Mouse (Mus musculus) bone marrow macrophage, adult 2 months (primary cell): Measurements from ENCODE around the gene 4930518I15Rik.

Source experiments
- CTCF ChIP-seq: IDR thresholded peaks from 2 replicates; pipeline ENCODE4 v1.5.1; 2012; ENCODE audit warnings: low read depth, mild to moderate bottlenecking, low read length, moderate library complexity
- POLR2A ChIP-seq: IDR thresholded peaks from 2 replicates; pipeline ENCODE4 v1.6.1; 2012; ENCODE audit warnings: mild to moderate bottlenecking, low read depth, low read length, borderline replicate concordance

- no peak for TF ChIP-seq POLR2A
- TF ChIP-seq CTCF, result no peak
Observed at GRCm38 (mm10) chr2:156888490-156888889, 30.7 kb upstream of the 4930518I15Rik start.
